Mouse (Mus musculus) bone marrow, adult 2 months (tissue): ENCODE measurements at regions not wholly inside any gene's neighbourhood (a gene's known extent, or its start where the extent isn't known, plus 50 kb on each side); places are given as distances from the start of the nearest gene placed in this dataset.

Source experiments
- CTCF ChIP-seq: fragments of 200-500 bp; IDR thresholded peaks from 2 replicates; pipeline ENCODE4 v1.5.1; 2011; ENCODE audit warnings: low read length, control low read depth; ENCODE audit not compliant: control insufficient read depth, insufficient read depth
- POLR2A ChIP-seq: fragments of 200-500 bp; IDR thresholded peaks from 2 replicates; pipeline ENCODE4 v1.6.1; 2011; ENCODE audit warnings: low read depth, mild to moderate bottlenecking, control low read depth, low read length, borderline replicate concordance; ENCODE audit not compliant: control insufficient read depth

DNA sequence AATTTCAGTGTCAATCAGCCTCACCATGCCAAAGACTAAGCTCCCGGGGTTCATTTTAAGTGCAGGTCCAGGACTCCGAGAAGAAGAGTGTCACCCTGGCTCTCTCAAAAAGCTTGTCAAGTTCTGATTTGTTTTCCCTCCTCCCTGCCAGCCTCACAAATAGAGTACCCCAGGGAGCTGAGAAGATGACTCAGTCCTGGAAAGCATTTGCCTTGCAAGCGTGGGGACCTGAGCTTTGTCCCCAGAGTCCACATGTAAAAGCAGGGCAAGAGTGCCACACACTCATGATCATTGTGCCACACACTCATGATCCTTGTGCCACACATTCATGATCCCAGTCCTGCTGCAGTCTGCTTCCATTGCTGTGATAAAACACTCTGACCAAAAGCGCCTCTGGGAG is 100.4 kb upstream of the Lmo4 start:
- TF ChIP-seq POLR2A (no peak), CTCF (no peak)
